Mouse (Mus musculus) T-helper 17 cell (primary cell): ENCODE measurements around the gene Mup22.

Source experiments
- in situ Hi-C, 2 experiments: fragments of 300-600 bp; cut with MboI, MseI; formaldehyde crosslinking; loops; 1 replicate in 1 of 2; 2 replicates in 1 of 2; pipeline ENCODE4 v1.15.1; 2025; ENCODE audit warnings: high pct_unique_total_duplicates in 2 of 2

The Mup22 gene

DNA sequence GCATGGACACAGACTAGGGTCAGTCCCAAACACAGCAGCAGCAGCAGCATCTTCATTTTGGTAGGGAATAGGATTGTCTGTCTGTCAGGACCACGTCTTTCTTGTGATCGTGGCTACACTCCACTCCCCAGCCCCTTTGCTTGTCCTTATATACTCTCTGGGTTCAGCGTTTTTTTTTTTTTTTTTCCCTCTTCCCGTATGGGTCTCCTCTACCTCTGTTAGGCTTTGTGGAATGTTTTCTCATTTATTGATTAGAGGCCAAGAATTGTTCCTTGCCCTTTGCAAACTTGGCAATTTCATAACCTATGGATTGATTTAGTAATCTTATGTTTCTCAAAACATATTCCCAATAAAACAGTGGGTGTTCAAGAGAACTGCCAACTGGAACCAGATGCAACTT, at the start of gene Mup22:
TSS of gene Mup22 (minus strand) at position 101 of the 400 bp plus-strand sequence.
- in situ Hi-C loops = loop anchor here (10.0 kb wide), 3 partner anchors 77 to 1023 kb away; partner anchors contain the start of genes Mup12 (in 1 of the 2) and Mup7 (in 1 of the 2)

DNA sequence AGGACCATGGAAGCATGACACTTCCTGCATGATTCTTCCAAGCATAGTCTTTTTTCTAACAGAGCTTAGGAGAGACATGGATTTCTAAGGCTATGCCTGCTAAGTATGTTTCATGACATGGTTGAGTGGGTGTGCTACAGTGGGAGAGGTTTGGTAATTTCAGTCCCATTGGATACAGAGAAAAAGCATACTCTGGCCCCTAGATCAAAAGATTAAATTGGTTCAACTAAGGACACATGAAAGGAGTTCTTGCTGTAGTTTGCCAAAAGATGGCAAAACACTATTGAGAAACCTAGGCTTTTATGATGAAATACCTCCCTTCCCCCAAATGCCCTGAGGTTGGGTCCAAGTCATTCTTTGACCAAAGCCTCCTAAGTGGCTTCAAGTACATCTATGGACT, 19.6 kb upstream of the Mup22 start:
- in situ Hi-C loops = loop anchor here (10.0 to 25.0 kb wide), 8 partner anchors 156 to 974 kb away; no protein-coding TSS in a partner anchor
